Mouse (Mus musculus) ES-E14 (cell line): ENCODE results near the gene Nme7.

Source experiments
- MAFK ChIP-seq: IDR thresholded peaks from 2 replicates; pipeline ENCODE4 v1.6.1; 2014; ENCODE audit warnings: mild to moderate bottlenecking, low read depth, low read length, inconsistent platforms; ENCODE audit not compliant: insufficient read depth
- ZNF384 ChIP-seq: IDR thresholded peaks from 2 replicates; pipeline ENCODE4 v1.6.1; 2012; ENCODE audit warnings: low read depth, low read length, inconsistent platforms

DNA sequence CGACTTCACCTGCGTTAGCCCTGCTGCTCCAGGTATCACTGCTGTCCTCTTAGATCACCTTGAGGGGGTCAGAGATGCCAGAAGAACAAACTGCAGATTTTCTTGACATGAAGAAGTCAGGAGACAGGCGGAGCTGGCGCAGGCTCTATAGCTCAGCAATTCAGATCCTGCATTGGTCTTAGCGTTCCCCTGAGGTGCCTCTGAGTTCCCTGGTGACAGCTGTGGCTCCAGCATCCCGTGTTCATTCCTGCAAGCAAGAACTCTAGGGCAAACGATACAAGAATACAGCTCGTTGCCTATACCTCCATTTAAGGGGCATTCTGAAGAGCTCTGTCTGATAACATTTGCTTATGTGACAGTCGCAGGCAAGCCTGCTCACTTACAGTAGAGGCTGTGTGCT is 124.7 kb downstream of the Nme7 start:
- TF ChIP-seq MAFK (no peak), ZNF384 (no peak)
